Mouse (Mus musculus) embryonic fibroblast, embryonic 13.5 days (primary cell): ENCODE measurements around the gene Lhx2.

Experiments used
- CTCF ChIP-seq: IDR thresholded peaks from 2 replicates; pipeline ENCODE4 v1.5.1; 2011; ENCODE audit warnings: mild to moderate bottlenecking, control low read depth, low read length, moderate library complexity, borderline replicate concordance; ENCODE audit not compliant: insufficient read depth
- POLR2A ChIP-seq: IDR thresholded peaks from 2 replicates; pipeline ENCODE4 v1.6.1; 2011; ENCODE audit warnings: low read depth, mild to moderate bottlenecking, control low read depth, low read length, moderate library complexity

DNA sequence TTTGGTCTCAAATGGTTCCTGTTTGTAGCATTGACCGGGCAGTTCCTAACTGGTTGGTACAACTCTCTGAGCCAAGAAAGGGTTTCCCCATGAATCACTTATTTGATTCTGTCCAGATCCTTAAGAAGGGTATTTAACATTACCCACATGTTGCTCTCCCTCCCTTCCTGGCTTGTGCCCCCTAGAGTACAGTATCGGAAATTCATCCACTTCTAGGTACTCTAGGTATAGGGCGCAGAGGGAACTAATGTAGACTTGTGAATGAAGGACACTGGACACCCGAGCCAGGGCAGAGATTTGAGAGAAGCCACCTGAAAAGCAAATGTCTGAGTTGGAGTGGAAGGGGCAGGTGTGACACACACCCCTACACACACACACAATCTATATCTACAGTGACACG is 39.3 kb downstream of the Lhx2 start:
- no peak for TF ChIP-seq POLR2A
- TF ChIP-seq CTCF = no peak
